Mouse (Mus musculus) ES-Bruce4 (cell line): ENCODE measurements around the gene Snx4.

ENCODE experiments used
- CTCF ChIP-seq: IDR thresholded peaks from one replicate; pipeline ENCODE4 v1.8.1; 2011; ENCODE audit warnings: low read depth, low read length
- EP300 ChIP-seq: IDR thresholded peaks from 2 replicates; pipeline ENCODE4 v1.6.1; 2011; ENCODE audit warnings: low read depth, low read length; ENCODE audit not compliant: insufficient read depth
- POLR2A ChIP-seq: IDR thresholded peaks from one replicate; pipeline ENCODE4 v1.8.1; 2011; ENCODE audit warnings: low read length; ENCODE audit not compliant: insufficient read depth

GRCm38 (mm10) chr16:33224381-33224780 is 26.9 kb upstream of the Snx4 start:
- TF ChIP-seq CTCF (no peak), EP300 (no peak), POLR2A (no peak)
